Mouse (Mus musculus) colon, adult 2 months (tissue): Measurements from ENCODE around the gene Stmn1. TPM values are rescaled to one million over a fixed set of nuclear protein-coding genes. Genes with fewer than 3 reads are reported as not detected.

Experiments
- polyA plus RNA-seq: library from polyadenylated mRNA; depleted of rRNA; stranded (reverse); fragments of >200 nt; gene quantifications from 2 replicates; pipeline ENCODE4 v1.2.3, GENCODE M21; 2012; rRNA removed

The Stmn1 gene
- 11.4 and 14.9 TPM in 2 replicates for polyA plus RNA-seq

GRCm38 (mm10) chr4:134468215-134468575 lies at the start of gene Stmn1:
TSS of gene Stmn1 (plus strand) at chr4:134468320.

GRCm38 (mm10) chr4:134496595-134497210 lies 28.6 kb downstream of the Stmn1 start, which contains the start of gene Paqr7:
TSS of gene Paqr7 (plus strand) at chr4:134496697.

GRCm38 (mm10) chr4:134510845-134511411 lies 42.8 kb downstream of the Stmn1 start, which contains the start of gene Aunip:
TSS of gene Aunip (plus strand) at chr4:134510999.

Other genes with a start within 250 kb of the Stmn1 start
- gene Catsper4, start 240.9 kb upstream of the Stmn1 start, polyA plus RNA-seq = 0.49 and 1.7 TPM in 2 replicates
- gene Cnksr1, start 229.9 kb upstream of the Stmn1 start, polyA plus RNA-seq = 31.8 and 36.7 TPM in 2 replicates
- gene E130218I03Rik, start 224.7 kb upstream of the Stmn1 start, polyA plus RNA-seq = not detected in 2 replicates
- 8.8 and 9.7 TPM in 2 replicates for gene Zfp593, start 222.7 kb upstream of the Stmn1 start, polyA plus RNA-seq
- not detected in 2 replicates for gene Gm30191, start 221.4 kb upstream of the Stmn1 start, polyA plus RNA-seq
- gene Grrp1, start 214.2 kb upstream of the Stmn1 start, polyA plus RNA-seq = 9.7 and 12.6 TPM in 2 replicates
- 2.1 and 3.5 TPM in 2 replicates for gene Pdik1l, start 180.4 kb upstream of the Stmn1 start, polyA plus RNA-seq
- not detected in 2 replicates for gene Trim63, start 153.2 kb upstream of the Stmn1 start, polyA plus RNA-seq
- gene Slc30a2, start 125.1 kb upstream of the Stmn1 start, polyA plus RNA-seq = 0.24 and 0.33 TPM in 2 replicates
- 0.56 and 2.1 TPM in 2 replicates for gene Extl1, start 84.5 kb upstream of the Stmn1 start, polyA plus RNA-seq
- gene Pafah2, start 72.0 kb upstream of the Stmn1 start, polyA plus RNA-seq = 46.8 and 53.2 TPM in 2 replicates
- 18.1 and 20.5 TPM in 2 replicates for gene Paqr7, start 28.4 kb downstream of the Stmn1 start, polyA plus RNA-seq
- 0.49 and 0.51 TPM in 2 replicates for gene Aunip, start 42.7 kb downstream of the Stmn1 start, polyA plus RNA-seq
- gene Mtfr1l, start 67.1 kb downstream of the Stmn1 start, polyA plus RNA-seq = 58.4 and 63.6 TPM in 2 replicates
- 11.3 and 12.4 TPM in 2 replicates for gene Selenon, start 83.8 kb downstream of the Stmn1 start, polyA plus RNA-seq
- 4.9 and 5.4 TPM in 2 replicates for gene Man1c1, start 236.0 kb downstream of the Stmn1 start, polyA plus RNA-seq